Mouse (Mus musculus) limb, embryonic 15.5 days (tissue): ENCODE results near the gene Tlk1. TPM values are rescaled to one million over a fixed set of nuclear protein-coding genes. Genes with fewer than 3 reads are reported as not detected.
"Not testable (repeated sequence)": the region's sequence is repeated elsewhere in the genome, so short reads cannot be mapped to it uniquely, and the experiment has no call there.

Experiments used
- ATAC-seq: fragments of 200-750 bp; cut with Nextera tagmentation; 2 replicates; pipeline ENCODE4 v1.8.0; 2017; ENCODE audit warnings: low read depth, moderate TSS enrichment; ENCODE audit not compliant: insufficient number of reproducible peaks, low FRiP score, low TSS enrichment
- H3K27ac ChIP-seq: fragments of 300-500 bp; sonication (generic); 2 replicates; pipeline ENCODE4 v1.5.1; 2015; ENCODE audit warnings: moderate library complexity, mild to moderate bottlenecking, inconsistent platforms
- H3K27me3 ChIP-seq: fragments of 300-500 bp; sonication (generic); 2 replicates; pipeline ENCODE4 v1.6.1; 2015; ENCODE audit warnings: inconsistent platforms
- H3K36me3 ChIP-seq: fragments of 300-500 bp; sonication (generic); 2 replicates; pipeline ENCODE4 v1.6.1; 2015; ENCODE audit warnings: inconsistent platforms
- H3K4me1 ChIP-seq: fragments of 300-500 bp; sonication (generic); 2 replicates; pipeline ENCODE4 v1.6.1; 2015; ENCODE audit warnings: inconsistent platforms
- H3K4me2 ChIP-seq: fragments of 300-500 bp; sonication (generic); 2 replicates; pipeline ENCODE4 v1.6.1; 2015; ENCODE audit warnings: mild to moderate bottlenecking, inconsistent platforms
- H3K4me3 ChIP-seq: fragments of 300-500 bp; sonication (generic); 2 replicates; pipeline ENCODE4 v1.5.1; 2015; ENCODE audit warnings: mild to moderate bottlenecking, inconsistent platforms
- H3K9ac ChIP-seq: fragments of 300-500 bp; sonication (generic); 2 replicates; pipeline ENCODE4 v1.6.1; 2015; ENCODE audit warnings: inconsistent platforms
- H3K9me3 ChIP-seq: fragments of 300-500 bp; sonication (generic); 2 replicates; pipeline ENCODE4 v1.6.1; 2016; ENCODE audit warnings: inconsistent platforms
- WGBS: fragments of 180-500 bp; shearing (Covaris S2); methylation state at CpG from one replicate; pipeline ENCODE4 v1.1.7; 2015; 5-methylcytosine and 5-hydroxymethylcytosine counted together
- polyA plus RNA-seq: library from polyadenylated mRNA; unstranded; fragments of >200 nt; fragmentation: Nextera tagmentation; extraction: Ambion mirVana; gene quantifications from 2 replicates; pipeline ENCODE4 v1.2.1, GENCODE M21; 2015

Gene Tlk1
- polyA plus RNA-seq, 1 experiment from 2014 or later = 27.9 TPM

DNA sequence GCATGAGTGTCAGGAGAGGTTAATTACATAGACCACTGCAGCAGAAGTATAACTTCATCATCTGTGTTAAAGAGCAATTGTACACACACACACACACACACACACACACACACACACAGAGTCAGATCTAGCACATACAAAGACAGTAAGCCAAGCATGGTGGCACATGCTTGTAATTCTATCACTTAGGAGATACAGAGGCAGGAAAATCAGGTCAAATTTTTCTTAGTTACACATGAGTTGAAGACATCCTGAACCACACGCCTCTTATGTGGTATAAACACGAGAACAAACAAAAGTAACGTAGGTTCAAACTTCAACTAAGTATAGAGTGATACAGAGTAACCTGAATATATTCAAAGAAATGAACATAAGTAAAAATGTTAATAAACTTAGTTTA lies 15.6 kb downstream of the Tlk1 start:
- Histone ChIP-seq H3K9ac (no peak overlapping the region), H3K27me3 (no peaks in the 10 kb centered on the region)
- 83% methylated on average over 3 of the region's 3 CpGs for WGBS

GRCm38 (mm10) chr2:70808681-70809080 lies 16.8 kb downstream of the Tlk1 start:
- Histone ChIP-seq H3K9ac (no peak overlapping the region), H3K4me1 (0 out of 2 replicates have a peak, but pooled peaks cover 5% of the 10 kb centered on the region), H3K36me3 (0 out of 2 replicates have a peak, but pooled peaks cover 4% of the 10 kb centered on the region), H3K27me3 (no peaks in the 10 kb centered on the region), H3K4me2 (no peak overlapping the region), H3K9me3 (no peaks in the 10 kb centered on the region), H3K4me3 (no peak overlapping the region), H3K27ac (no peak overlapping the region)
- no peak for ATAC-seq

More for the DNA sequence above, 15.6 kb downstream of the Tlk1 start:
- H3K4me3 ChIP-seq = no peak overlapping the region
- no peaks in the 10 kb centered on the region for H3K9me3 ChIP-seq
- 0 out of 2 replicates have a peak, but pooled peaks cover 5% of the 10 kb centered on the region for H3K4me1 ChIP-seq
- no peak overlapping the region for H3K27ac ChIP-seq
- ATAC-seq = no peak
- no peak overlapping the region for H3K4me2 ChIP-seq
- H3K36me3 ChIP-seq = no peaks in the 10 kb centered on the region

GRCm38 (mm10) chr2:70807678-70808077 lies 17.9 kb downstream of the Tlk1 start:
- not testable (repeated sequence) for H3K4me2 ChIP-seq, H3K4me3 ChIP-seq, H3K9me3 ChIP-seq, H3K9ac ChIP-seq, H3K27me3 ChIP-seq, H3K4me1 ChIP-seq, H3K36me3 ChIP-seq, H3K27ac ChIP-seq, ATAC-seq
- 88% methylated on average over 3 of the region's 3 CpGs for WGBS

DNA sequence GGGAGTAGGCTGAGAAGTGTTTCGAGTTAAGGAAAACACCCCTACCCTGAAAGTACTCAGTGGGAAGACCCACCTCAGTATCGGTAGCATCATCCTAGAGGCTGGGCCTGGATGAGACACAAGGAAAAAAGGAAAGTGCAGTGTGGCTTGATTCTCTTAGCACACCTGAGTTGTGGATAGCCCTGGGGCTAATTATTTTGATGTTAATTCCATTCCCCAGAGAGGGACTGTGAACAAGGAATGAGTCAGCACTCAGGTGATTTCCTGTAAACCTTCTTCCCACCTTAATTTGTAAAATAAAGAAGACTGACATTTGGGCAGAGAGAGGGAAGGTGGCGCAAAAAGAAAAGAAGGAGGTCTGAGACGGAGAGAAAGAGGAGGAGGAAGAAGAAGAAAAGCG lies 19.5 kb downstream of the Tlk1 start:
- Histone ChIP-seq H3K27ac (no peak overlapping the region), H3K4me3 (no peak overlapping the region), H3K4me2 (no peak overlapping the region), H3K4me1 (0 out of 2 replicates have a peak, but pooled peaks cover 8% of the 10 kb centered on the region), H3K9me3 (no peaks in the 10 kb centered on the region), H3K36me3 (0 out of 2 replicates have a peak, but pooled peaks cover 4% of the 10 kb centered on the region), H3K27me3 (no peaks in the 10 kb centered on the region), H3K9ac (no peak overlapping the region)
- ATAC-seq = no peak
- 87% methylated on average over 5 of the region's 5 CpGs for WGBS

- 74% methylated on average over 4 of the region's 4 CpGs for WGBS
- not testable (repeated sequence) for H3K27me3 ChIP-seq, H3K9me3 ChIP-seq, ATAC-seq, H3K4me3 ChIP-seq, H3K4me2 ChIP-seq, H3K4me1 ChIP-seq, H3K36me3 ChIP-seq, H3K9ac ChIP-seq, H3K27ac ChIP-seq
Measured at GRCm38 (mm10) chr2:70803696-70804095, 21.8 kb downstream of the Tlk1 start.

DNA sequence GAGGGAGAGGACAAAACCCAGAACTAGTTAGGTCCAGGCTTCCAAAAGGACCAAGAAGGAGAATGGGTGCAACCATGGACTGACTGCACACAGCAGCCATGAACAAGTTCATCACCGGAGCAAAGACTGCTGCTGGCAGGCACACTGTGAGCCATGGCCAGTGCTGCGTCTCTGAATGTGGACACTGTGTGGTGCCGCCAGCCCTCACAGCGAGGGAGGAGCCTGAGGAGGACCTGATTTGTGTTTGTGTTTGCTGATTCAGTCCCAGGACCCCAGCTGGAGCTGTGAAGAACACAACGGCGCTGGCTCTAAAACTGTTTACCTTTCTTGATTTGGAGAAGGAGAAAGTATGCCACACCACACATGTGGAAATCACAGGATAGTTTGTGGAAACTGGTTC lies 22.9 kb downstream of the Tlk1 start:
- Histone ChIP-seq H3K27ac (no peak overlapping the region), H3K27me3 (no peaks in the 10 kb centered on the region), H3K36me3 (0 out of 2 replicates have a peak, but pooled peaks cover 4% of the 10 kb centered on the region), H3K4me2 (no peak overlapping the region), H3K9me3 (no peaks in the 10 kb centered on the region), H3K4me3 (no peak overlapping the region), H3K4me1 (0 out of 2 replicates have a peak, but pooled peaks cover 3% of the 10 kb centered on the region), H3K9ac (no peak overlapping the region)
- no peak for ATAC-seq
- 62% methylated on average over 6 of the region's 6 CpGs for WGBS

DNA sequence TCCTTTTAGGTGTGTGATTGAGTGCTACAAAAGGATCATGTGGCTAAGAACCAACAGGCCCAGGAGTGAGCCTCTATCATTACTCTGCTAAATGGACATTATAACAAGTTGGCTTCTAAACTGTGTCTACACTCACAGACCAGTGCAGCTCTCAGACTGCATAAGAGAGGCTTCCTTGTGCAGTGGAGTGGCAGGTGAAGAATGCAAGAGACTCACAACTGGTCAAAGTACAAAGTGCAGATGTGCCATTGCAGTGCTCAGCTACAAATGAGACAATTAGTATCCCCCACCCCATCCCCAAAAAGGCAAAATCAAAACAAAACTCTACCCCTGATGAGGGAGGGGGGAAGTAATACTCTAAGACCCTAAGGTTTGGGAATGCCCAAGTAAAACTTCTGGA lies 24.0 kb downstream of the Tlk1 start:
- no peaks in the 10 kb centered on the region for H3K27me3 ChIP-seq
- ATAC-seq = no peak
- 0 out of 2 replicates have a peak, but pooled peaks cover 3% of the 10 kb centered on the region for H3K4me1 ChIP-seq
- H3K9ac ChIP-seq = no peak overlapping the region
- no peak overlapping the region for H3K4me3 ChIP-seq
- no peaks in the 10 kb centered on the region for H3K9me3 ChIP-seq
- 0 out of 2 replicates have a peak, but pooled peaks cover 4% of the 10 kb centered on the region for H3K36me3 ChIP-seq
- H3K4me2 ChIP-seq = no peak overlapping the region
- no peak overlapping the region for H3K27ac ChIP-seq

DNA sequence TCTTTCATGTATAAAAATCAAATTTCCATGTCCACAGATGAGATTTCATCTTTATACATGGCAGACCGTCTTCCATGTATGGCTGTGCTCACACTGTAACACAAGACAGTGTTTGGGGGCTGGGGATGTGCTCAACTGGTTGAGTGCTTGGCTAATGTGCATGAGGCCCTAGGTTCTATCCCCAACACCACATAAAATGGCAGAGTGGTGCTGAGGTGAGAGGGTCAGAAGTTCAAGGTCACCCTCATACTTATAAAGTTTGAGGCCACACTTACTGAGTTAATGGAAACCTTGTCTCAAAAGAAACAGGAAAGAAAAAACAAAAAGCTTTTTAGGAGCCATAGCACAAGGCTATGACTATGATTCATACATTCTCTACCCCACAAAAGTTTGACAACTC lies 25.1 kb downstream of the Tlk1 start:
- H3K4me3 ChIP-seq = no peak overlapping the region
- H3K9ac ChIP-seq = no peak overlapping the region
- no peaks in the 10 kb centered on the region for H3K9me3 ChIP-seq
- H3K4me1 ChIP-seq = 0 out of 2 replicates have a peak, but pooled peaks cover 3% of the 10 kb centered on the region
- no peak overlapping the region for H3K4me2 ChIP-seq
- no peaks in the 10 kb centered on the region for H3K27me3 ChIP-seq
- H3K36me3 ChIP-seq = 0 out of 2 replicates have a peak, but pooled peaks cover 4% of the 10 kb centered on the region
- H3K27ac ChIP-seq = no peak overlapping the region
- no peak for ATAC-seq
- 78% methylated on average over 1 of the region's 1 CpGs for WGBS

DNA sequence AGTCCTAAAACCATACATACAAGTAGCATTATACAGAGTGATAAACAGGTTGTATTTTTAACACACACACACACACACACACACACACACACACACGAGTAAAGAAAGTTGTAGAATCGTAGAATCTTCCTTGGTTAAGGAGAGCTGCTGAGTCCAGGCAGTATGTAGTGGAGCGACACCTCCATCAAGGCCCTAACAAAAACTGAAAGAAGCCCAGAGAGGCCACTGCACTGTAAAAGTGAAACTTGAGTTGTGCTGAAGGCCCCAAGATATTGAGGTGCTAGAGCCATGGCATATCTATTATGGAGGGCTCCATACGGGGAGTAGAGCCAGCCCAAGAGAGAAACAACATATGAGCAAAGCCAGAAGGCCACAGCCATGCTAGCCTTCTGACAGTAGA lies 32.3 kb downstream of the Tlk1 start:
- Histone ChIP-seq H3K4me2 (no peak overlapping the region), H3K27me3 (no peaks in the 10 kb centered on the region)

GRCm38 (mm10) chr2:70790246-70790645 lies 35.3 kb downstream of the Tlk1 start:
- Histone ChIP-seq H3K4me2 (no peak overlapping the region), H3K4me3 (no peak overlapping the region), H3K27ac (no peak overlapping the region), H3K9me3 (no peaks in the 10 kb centered on the region), H3K27me3 (no peaks in the 10 kb centered on the region), H3K36me3 (peaks cover 4% of the 10 kb centered on the region; the same call in 1 of the 2 replicates), H3K4me1 (no peaks in the 10 kb centered on the region), H3K9ac (no peak overlapping the region)
- WGBS = 71% methylated on average over 2 of the region's 2 CpGs
- ATAC-seq = no peak

More for the DNA sequence above, 32.3 kb downstream of the Tlk1 start:
- Histone ChIP-seq H3K9me3 (no peaks in the 10 kb centered on the region), H3K36me3 (peaks cover 4% of the 10 kb centered on the region; the same call in 1 of the 2 replicates), H3K4me1 (no peaks in the 10 kb centered on the region), H3K9ac (no peak overlapping the region), H3K27ac (no peak overlapping the region), H3K4me3 (no peak overlapping the region)
- 84% methylated on average over 4 of the region's 4 CpGs for WGBS
- no peak for ATAC-seq

DNA sequence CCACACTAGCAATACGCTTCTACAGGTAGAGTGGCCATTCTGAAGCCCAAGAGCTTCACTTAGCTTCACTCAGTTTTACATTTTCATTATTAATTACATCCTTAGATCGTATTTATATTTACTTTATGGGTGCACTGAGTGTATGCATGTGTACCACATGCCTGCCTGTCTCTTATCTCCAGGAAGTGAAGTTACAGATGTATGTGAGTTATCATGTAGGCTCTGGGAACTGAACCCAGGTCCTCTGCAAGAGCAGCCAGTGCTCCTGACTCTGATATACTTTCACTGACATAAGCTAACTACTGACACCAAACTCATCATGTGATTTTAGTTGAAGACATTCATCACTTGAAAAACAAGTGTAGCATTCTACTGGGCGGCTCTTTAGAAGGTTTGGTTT lies 36.2 kb downstream of the Tlk1 start:
- WGBS = 86% methylated on average over 3 of the region's 3 CpGs
- no peak for ATAC-seq
- Histone ChIP-seq H3K9me3 (no peaks in the 10 kb centered on the region), H3K4me2 (no peak overlapping the region), H3K27me3 (no peaks in the 10 kb centered on the region), H3K4me3 (no peak overlapping the region), H3K27ac (no peak overlapping the region), H3K9ac (no peak overlapping the region), H3K4me1 (no peaks in the 10 kb centered on the region), H3K36me3 (no peaks in the 10 kb centered on the region)

GRCm38 (mm10) chr2:70784447-70784846 lies 41.1 kb downstream of the Tlk1 start:
- Histone ChIP-seq H3K27ac (no peak overlapping the region), H3K4me1 (peaks cover 4% of the 10 kb centered on the region; the same call in 1 of the 2 replicates), H3K27me3 (no peaks in the 10 kb centered on the region), H3K9ac (no peak overlapping the region), H3K4me2 (no peak overlapping the region), H3K9me3 (no peaks in the 10 kb centered on the region), H3K4me3 (no peak overlapping the region), H3K36me3 (peaks cover 4% of the 10 kb centered on the region; the same call in 1 of the 2 replicates)
- no peak for ATAC-seq
- 74% methylated on average over 4 of the region's 4 CpGs for WGBS

DNA sequence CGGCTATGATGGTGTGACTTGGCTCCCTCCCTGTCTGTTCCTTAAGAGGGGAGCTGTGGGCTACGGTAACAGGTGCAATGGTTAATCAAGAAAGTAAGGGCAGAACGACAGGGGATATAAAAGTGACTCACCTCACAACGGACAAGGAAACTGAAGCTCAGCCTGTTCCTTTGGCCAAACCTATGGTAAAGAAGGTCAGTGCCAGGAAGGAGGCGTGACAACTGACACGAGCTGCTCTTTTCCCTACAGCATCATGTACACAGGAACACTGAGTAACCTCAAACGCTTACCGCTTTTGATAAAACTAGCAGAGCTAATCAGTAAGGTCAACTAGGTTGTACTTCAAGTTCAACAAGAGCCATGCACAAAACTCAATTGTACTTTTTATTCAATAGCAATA lies 42.0 kb downstream of the Tlk1 start:
- H3K9ac ChIP-seq = no peak overlapping the region
- WGBS = 73% methylated on average over 8 of the region's 8 CpGs
- no peaks in the 10 kb centered on the region for H3K27me3 ChIP-seq
- H3K4me2 ChIP-seq = no peak overlapping the region
- peaks cover 4% of the 10 kb centered on the region; the same call in 1 of the 2 replicates for H3K36me3 ChIP-seq
- peaks cover 4% of the 10 kb centered on the region; the same call in 1 of the 2 replicates for H3K4me1 ChIP-seq
- no peak for ATAC-seq
- H3K27ac ChIP-seq = no peak overlapping the region
- H3K9me3 ChIP-seq = no peaks in the 10 kb centered on the region
- no peak overlapping the region for H3K4me3 ChIP-seq
